Mouse (Mus musculus): ENCODE results near the gene Lsm11.

DNA sequence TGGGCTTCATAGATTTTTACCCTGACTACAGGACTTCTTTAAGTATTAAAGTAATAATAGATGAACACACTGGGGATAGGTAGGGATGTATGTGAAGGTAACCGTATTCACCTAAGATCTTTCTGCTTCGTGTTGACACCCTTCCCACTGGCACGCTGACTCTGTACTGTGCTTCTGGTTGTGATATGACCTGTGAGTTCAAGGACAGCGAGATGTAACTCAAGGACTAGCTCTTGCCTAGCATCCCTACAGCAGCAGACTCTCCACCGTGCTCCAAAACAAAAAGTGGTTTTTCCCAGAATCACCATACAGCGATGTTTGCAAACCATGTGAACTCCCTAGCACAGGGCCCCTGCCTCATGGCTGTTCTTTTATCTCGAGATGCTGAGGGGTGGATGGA is 36.7 kb downstream of the Lsm11 start:
- TF ChIP-seq CTCF (IDR thresholded peaks at IDR 0.05; ENCODE audit: low read depth) (no peak), EP300 (IDR thresholded peaks at IDR 0.05; ENCODE audit: low read depth) (no peak)

Measured in liver, postnatal 0 days (tissue).